Mouse (Mus musculus) cerebellum, postnatal 10 days (tissue): Measurements from ENCODE around the gene Gm5868.
"Not testable (repeated sequence)": the region's sequence is repeated elsewhere in the genome, so short reads cannot be mapped to it uniquely, and the experiment has no call there.

Source experiments
- DNase-seq, 2 experiments: peaks; one replicate each; pipeline ENCODE4 v3.0.0; 2021; ENCODE audit warnings: mixed read lengths in 2 of 2

The Gm5868 gene

GRCm38 (mm10) chr5:72587192-72587681, at the start of gene Gm5868:
Gm5868 (minus strand) TSS chr5:72587551.
- DNase-seq: peak; percentile 17 to 30

- DNase-seq: no peak
These were observed 49.2 kb upstream of the Gm5868 start for GRCm38 (mm10) chr5:72636576-72636975.

GRCm38 (mm10) chr5:72636122-72636521, 48.8 kb upstream of the Gm5868 start:
- no peak for DNase-seq

- DNase-seq: no peak
These were observed 47.5 kb upstream of the Gm5868 start for GRCm38 (mm10) chr5:72634791-72635271.

GRCm38 (mm10) chr5:72630026-72630425, 42.7 kb upstream of the Gm5868 start:
- no peak for DNase-seq

GRCm38 (mm10) chr5:72621022-72621421, 33.7 kb upstream of the Gm5868 start:
- DNase-seq: no peak

- no peak for DNase-seq
These were observed 30.1 kb upstream of the Gm5868 start for GRCm38 (mm10) chr5:72617413-72617812.

GRCm38 (mm10) chr5:72603138-72603537, 15.8 kb upstream of the Gm5868 start:
- no peak for DNase-seq

- DNase-seq: peak; percentile 35 to 39
These were observed 13.7 kb upstream of the Gm5868 start for GRCm38 (mm10) chr5:72601006-72601405.

- DNase-seq: not testable (repeated sequence)
These were observed 622 bp downstream of the Gm5868 start for GRCm38 (mm10) chr5:72586667-72587191.

- not testable (repeated sequence) for DNase-seq
These were observed 1.2 kb downstream of the Gm5868 start for GRCm38 (mm10) chr5:72586122-72586521.

- DNase-seq: peak; percentile 18 to 21
These were observed 6.4 kb downstream of the Gm5868 start, which contains the start of gene Zar1 for GRCm38 (mm10) chr5:72580970-72581332. Zar1 (minus strand) TSS chr5:72581254.

GRCm38 (mm10) chr5:72580088-72580969, 7.0 kb downstream of the Gm5868 start:
- peak; percentile 18 to 33 for DNase-seq

GRCm38 (mm10) chr5:72579599-72579998, 7.8 kb downstream of the Gm5868 start:
- not testable (repeated sequence) for DNase-seq

GRCm38 (mm10) chr5:72565621-72566020, 21.7 kb downstream of the Gm5868 start:
- no peak for DNase-seq

- DNase-seq: not testable (repeated sequence)
These were observed 24.2 kb downstream of the Gm5868 start for GRCm38 (mm10) chr5:72563183-72563582.

GRCm38 (mm10) chr5:72560976-72561628, 26.2 kb downstream of the Gm5868 start:
- DNase-seq: no peak

GRCm38 (mm10) chr5:72559544-72560049, 27.8 kb downstream of the Gm5868 start, which contains the start of gene Nfxl1:
Nfxl1 (minus strand) TSS chr5:72559684.
- DNase-seq: peak; percentile 98 to 99

GRCm38 (mm10) chr5:72558716-72559526, 28.4 kb downstream of the Gm5868 start:
- DNase-seq: peak in 1 of 2 experiments; percentile 71

- no peak for DNase-seq
These were observed 31.1 kb downstream of the Gm5868 start for GRCm38 (mm10) chr5:72556245-72556644.

GRCm38 (mm10) chr5:72551209-72551608, 36.1 kb downstream of the Gm5868 start:
- no peak for DNase-seq
